Mouse (Mus musculus): ENCODE data around the gene Shank3.

DNA sequence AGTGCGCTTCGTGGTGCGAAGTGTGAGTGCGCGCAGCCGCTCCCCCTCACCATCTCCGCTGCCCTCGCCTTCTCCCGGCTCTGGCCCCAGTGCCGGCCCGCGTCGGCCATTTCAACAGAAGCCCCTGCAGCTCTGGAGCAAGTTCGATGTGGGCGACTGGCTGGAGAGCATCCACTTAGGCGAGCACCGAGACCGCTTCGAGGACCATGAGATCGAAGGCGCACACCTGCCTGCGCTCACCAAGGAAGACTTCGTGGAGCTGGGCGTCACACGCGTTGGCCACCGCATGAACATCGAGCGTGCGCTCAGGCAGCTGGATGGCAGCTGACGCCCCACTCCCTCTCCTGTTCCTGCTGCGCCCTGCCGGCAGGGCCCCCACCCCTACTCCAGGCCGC, 58.6 kb downstream of the Shank3 start:
- TF ChIP-seq CTCF (IDR thresholded peaks at IDR 0.05) (no peak), EP300 (IDR thresholded peaks at IDR 0.05) (no peak)
